Mouse (Mus musculus): ENCODE measurements around the gene Cyfip2.
"Not testable (repeated sequence)": the region's sequence is repeated elsewhere in the genome, so short reads cannot be mapped to it uniquely, and the experiment has no call there.

The Cyfip2 gene

GRCm38 (mm10) chr11:46194175-46194574 lies 118.5 kb downstream of the Cyfip2 start:
- peak; percentile 44 for DNase-seq (ENCODE audit: low spot score)

GRCm38 (mm10) chr11:46188283-46188682 lies 124.4 kb downstream of the Cyfip2 start:
- no peak for DNase-seq (ENCODE audit: low spot score)

GRCm38 (mm10) chr11:46185486-46185885 lies 127.2 kb downstream of the Cyfip2 start:
- DNase-seq (ENCODE audit: low spot score): no peak

- no peak for DNase-seq (ENCODE audit: low spot score)
These were observed 127.7 kb downstream of the Cyfip2 start for GRCm38 (mm10) chr11:46184946-46185345.

- not testable (repeated sequence) for DNase-seq (ENCODE audit: low spot score)
These were observed 130.6 kb downstream of the Cyfip2 start for GRCm38 (mm10) chr11:46182031-46182430.

GRCm38 (mm10) chr11:46177246-46178043 lies 135.2 kb downstream of the Cyfip2 start:
- DNase-seq (ENCODE audit: low spot score): no peak

GRCm38 (mm10) chr11:46176155-46176554 lies 136.5 kb downstream of the Cyfip2 start:
- no peak for DNase-seq (ENCODE audit: low spot score)

- no peak for DNase-seq (ENCODE audit: low spot score)
These were observed 140.5 kb downstream of the Cyfip2 start for GRCm38 (mm10) chr11:46172128-46172527.

- DNase-seq (ENCODE audit: low spot score): no peak
These were observed 142.8 kb downstream of the Cyfip2 start for GRCm38 (mm10) chr11:46169908-46170307.

GRCm38 (mm10) chr11:46168506-46168905 lies 144.2 kb downstream of the Cyfip2 start:
- no peak for DNase-seq (ENCODE audit: low spot score)

- DNase-seq (ENCODE audit: low spot score): peak; percentile 24
These were observed 146.6 kb downstream of the Cyfip2 start, which contains the start of gene Nipal4 for GRCm38 (mm10) chr11:46165866-46166585. Gene Nipal4 (minus strand): TSS chr11:46166508.

- no peak for DNase-seq (ENCODE audit: low spot score)
These were observed 155.2 kb downstream of the Cyfip2 start for GRCm38 (mm10) chr11:46157462-46157861.

- no peak for DNase-seq (ENCODE audit: low spot score)
These were observed 155.7 kb downstream of the Cyfip2 start for GRCm38 (mm10) chr11:46156945-46157344.

- DNase-seq (ENCODE audit: low spot score): no peak
These were observed 166.0 kb downstream of the Cyfip2 start for GRCm38 (mm10) chr11:46146619-46147018.

- DNase-seq (ENCODE audit: low spot score): no peak
These were observed 167.3 kb downstream of the Cyfip2 start for GRCm38 (mm10) chr11:46145163-46145875.
